ENCODE assay signal across 8 mouse cellular contexts in the genomic region with DNA sequence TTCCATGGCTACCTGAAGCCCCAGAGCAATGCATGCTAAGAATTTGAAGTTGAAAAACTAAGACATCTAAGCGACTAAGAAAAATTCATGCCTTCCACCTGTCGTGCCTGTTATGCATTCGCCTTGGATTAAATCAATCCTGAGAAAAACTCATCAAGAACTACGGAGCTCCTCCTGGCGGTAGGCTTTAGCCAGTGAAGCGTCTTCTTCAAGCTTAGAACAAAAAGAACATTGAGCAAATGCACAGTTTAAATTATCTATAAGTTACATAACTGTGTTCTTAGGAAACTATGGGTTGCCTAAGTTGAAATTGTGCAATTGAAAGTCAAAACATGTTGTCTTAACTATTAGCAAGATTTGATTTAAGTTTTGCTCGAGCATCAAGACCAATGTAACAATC.
DNase-seq lines count a peak whose midpoint lies in the region; ATAC-seq lines count a peak whose summit lies in the region.

No protein-coding gene starts in this region.

- no peaks in the 10 kb centered on the region for H3K36me3 ChIP-seq in forebrain, embryonic 11.5 days (ENCODE audit: control insufficient read depth, insufficient read depth, low read length)

- H3K27me3 ChIP-seq in forebrain, embryonic 11.5 days (ENCODE audit: control insufficient read depth, insufficient read depth, low read length) = no peaks in the 10 kb centered on the region

- peak; percentile 31 for DNase-seq in adrenal gland, postnatal 14 days
- no peak for DNase-seq in adrenal gland, adult 2 months
- peak; percentile 18 for DNase-seq in ovary, postnatal 36 days (ENCODE audit: low spot score)
- DNase-seq in ovary, postnatal 10 days (ENCODE audit: low spot score) = no peak
- DNase-seq in forebrain, embryonic 11.5 days (ENCODE audit: low spot score) = peak; percentile 59
- DNase-seq in layer of hippocampus, postnatal 10 days (ENCODE audit: low spot score in 2 of 2) = peak; percentile 57 to 60
- DNase-seq in right cerebral cortex, adult 2 months (ENCODE audit: low spot score in 2 of 2) = peak; percentile 79 to 80
- DNase-seq in heart, adult 18-20 months = no peak

- WGBS in forebrain, embryonic 11.5 days = 23% methylated on average over 7 of the region's 7 CpGs

- H3K4me1 ChIP-seq in forebrain, embryonic 11.5 days (replicated peaks; ENCODE audit: control insufficient read depth, insufficient read depth, low read length) = no peaks in the 10 kb centered on the region

- H3K9me3 ChIP-seq in forebrain, embryonic 11.5 days (ENCODE audit: control insufficient read depth, low read length) = no peaks in the 10 kb centered on the region

- H3K4me2 ChIP-seq in forebrain, embryonic 11.5 days (ENCODE audit: low read depth, low read length, severe bottlenecking) = no peak overlapping the region

- H3K4me3 ChIP-seq in forebrain, embryonic 11.5 days (ENCODE audit: low read depth, low read length) = no peak overlapping the region

- no peak overlapping the region for H3K27ac ChIP-seq in forebrain, embryonic 11.5 days (ENCODE audit: low read depth, low read length)

- H3K9ac ChIP-seq in forebrain, embryonic 11.5 days (ENCODE audit: low read length) = no peak overlapping the region

- no peak; the same call in 1 of the 2 replicates for ATAC-seq in forebrain, embryonic 11.5 days (replicated peaks; ENCODE audit: low FRiP score)

Comparison
In these comparisons a context has a peak if more than half of its experiments do, and no peak if none do; other contexts are left out.
1. DNase-seq: peak in adrenal gland, postnatal 14 days (single experiment), ovary, postnatal 36 days (single experiment), forebrain, embryonic 11.5 days (single experiment), layer of hippocampus, postnatal 10 days (2 of 2) and right cerebral cortex, adult 2 months (2 of 2); none in adrenal gland, adult 2 months (single experiment), ovary, postnatal 10 days (single experiment) and heart, adult 18-20 months (0 of 2).